Mouse (Mus musculus): ENCODE data around the gene Mamdc2.

- TF ChIP-seq CTCF (conservative IDR thresholded peaks at IDR 0.05; ENCODE audit: insufficient read depth, insufficient read length, low read depth, low read length) (no peak), POLR2A (IDR thresholded peaks at IDR 0.05; ENCODE audit: low read depth, low read length) (no peak)
Measured at GRCm38 (mm10) chr19:23323107-23323506, 125.1 kb downstream of the Mamdc2 start.

Measured in kidney, adult 2 months (tissue).